Mouse (Mus musculus): ENCODE data around the gene Tifa.

GRCm38 (mm10) chr3:127820400-127820799 is 30.8 kb downstream of the Tifa start:
- TF ChIP-seq POLR2A (IDR thresholded peaks at IDR 0.05; ENCODE audit: extremely low read depth, insufficient read depth, low read length) (no peak), CTCF (IDR thresholded peaks at IDR 0.05; ENCODE audit: low read depth, low read length) (no peak)

All from liver, adult 2 months (tissue).